Mouse (Mus musculus) adipocyte (in vitro differentiated cells): Measurements from ENCODE around the gene Myt1.
A peak's percentile ranks its signal among the peaks of the same experiment; 100 is the strongest.

Experiments
- DNase-seq: peaks from one replicate; pipeline ENCODE4 v3.0.0-alpha.2; 2016; ENCODE audit warnings: low spot score

Gene Myt1

DNA sequence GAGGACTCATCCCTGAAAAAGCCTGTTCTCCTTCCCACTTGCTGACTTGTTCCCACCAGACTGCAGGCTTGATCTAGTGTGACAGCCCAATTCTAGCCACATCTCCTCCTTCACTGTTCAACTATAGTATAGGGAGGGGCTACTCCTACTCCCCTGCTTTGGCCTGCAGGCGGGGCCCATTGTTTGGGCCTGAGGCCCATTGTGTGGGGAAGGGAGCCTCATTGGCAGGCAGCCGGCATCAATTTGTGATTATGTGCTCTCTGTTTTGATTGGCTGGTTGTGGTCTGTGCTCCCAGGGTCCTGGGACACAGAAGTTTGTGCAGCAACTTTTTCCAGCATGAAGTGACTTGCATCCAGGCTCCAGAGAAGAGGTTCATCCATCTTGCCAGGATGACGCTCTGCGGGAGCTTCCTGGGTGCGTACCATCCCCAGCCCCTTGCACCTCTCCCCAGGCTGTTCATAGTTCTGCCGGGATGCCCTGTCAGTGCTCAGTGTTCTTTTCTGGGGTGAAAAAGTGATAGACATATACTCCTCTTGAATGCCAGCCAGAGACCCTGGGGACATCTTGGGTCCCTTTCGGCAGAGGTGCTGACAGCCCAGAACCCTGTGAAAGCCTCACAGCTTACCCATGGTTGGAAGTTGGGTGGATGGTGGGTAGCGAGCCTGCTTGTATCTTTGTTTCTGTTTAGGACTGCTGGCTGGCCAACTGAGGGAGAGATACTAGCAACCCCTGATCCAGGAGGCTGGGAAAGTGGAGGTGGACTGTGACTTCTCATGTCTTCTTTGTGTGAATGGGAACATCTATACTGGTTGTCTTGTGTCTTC is at the start of gene Myt1:
Gene Myt1, plus strand, starts transcription at position 327 of the 825 bp plus-strand sequence.
- DNase-seq, result no peak

DNA sequence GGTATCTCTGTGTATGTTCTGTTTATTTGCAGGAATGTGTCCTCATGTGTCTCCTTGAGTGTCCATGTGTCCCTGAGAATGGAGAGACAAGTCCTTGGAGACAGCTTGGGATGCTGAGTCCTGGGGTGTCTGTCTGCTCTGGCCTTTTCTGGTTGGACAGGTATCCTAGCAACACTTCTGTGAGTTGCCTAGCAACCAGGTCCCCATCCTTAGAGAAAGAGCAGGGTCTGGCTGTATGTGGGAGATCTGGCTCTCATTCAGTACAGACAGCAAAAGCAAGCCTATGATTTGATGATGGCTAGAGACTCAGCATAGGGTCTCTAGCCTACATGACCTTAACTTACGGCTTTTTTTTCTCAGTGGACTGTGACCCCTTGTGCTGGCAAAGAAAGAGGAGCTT is 49.4 kb upstream of the Myt1 start:
- no peak for DNase-seq

DNA sequence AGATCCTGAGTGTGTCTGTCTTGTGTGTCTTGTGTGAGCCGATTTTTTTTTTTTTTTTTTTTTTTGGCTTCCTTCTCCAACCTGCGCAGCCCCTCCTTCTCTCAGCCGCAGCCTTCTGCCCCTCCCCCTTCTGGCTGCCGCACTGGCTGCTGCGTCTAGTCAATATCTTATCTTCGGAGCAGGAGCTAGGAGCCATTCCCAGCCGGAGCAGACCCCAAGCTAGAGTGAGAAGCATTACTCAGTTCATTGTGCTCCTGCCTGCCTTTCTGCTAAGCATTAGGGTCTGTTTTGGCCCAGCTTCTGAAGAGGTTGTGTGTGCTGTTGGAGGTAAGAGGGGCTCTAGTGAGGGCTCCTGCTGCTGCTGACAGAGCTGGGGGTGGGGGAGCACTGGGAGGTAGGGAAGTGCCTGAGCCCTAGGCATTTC is 48.2 kb upstream of the Myt1 start, which contains the start of gene Oprl1:
Gene Oprl1, plus strand, starts transcription at position 114 of the 424 bp plus-strand sequence.
- DNase-seq, result no peak

GRCm38 (mm10) chr2:181715382-181715781 is 47.8 kb upstream of the Myt1 start:
- no peak for DNase-seq

- DNase-seq, result no peak
These were observed 46.1 kb upstream of the Myt1 start for GRCm38 (mm10) chr2:181716991-181717390.

GRCm38 (mm10) chr2:181720061-181720460 is 43.1 kb upstream of the Myt1 start:
- peak; percentile 30 for DNase-seq

GRCm38 (mm10) chr2:181721200-181721599 is 41.9 kb upstream of the Myt1 start:
- no peak for DNase-seq

DNA sequence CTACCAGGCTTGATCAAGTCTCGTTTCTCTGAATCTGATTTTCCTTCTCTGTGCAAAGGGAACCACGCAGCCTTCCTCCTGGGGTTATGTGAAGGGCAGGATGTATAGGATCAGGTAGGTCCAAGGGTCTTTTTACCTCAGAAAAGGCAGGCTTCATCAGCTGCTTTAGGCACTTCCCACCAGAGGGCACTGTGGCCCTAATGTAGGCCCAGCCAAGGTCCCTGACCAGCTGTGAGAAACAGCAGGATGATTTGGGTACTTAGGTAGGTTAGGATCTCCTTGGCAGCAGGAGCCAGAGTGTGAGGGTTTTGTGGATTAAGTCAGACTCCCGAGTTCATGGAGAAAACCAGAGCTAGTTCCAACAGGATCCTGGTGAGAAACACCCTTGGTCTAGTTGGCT is 40.9 kb upstream of the Myt1 start:
- DNase-seq, result peak; percentile 80

GRCm38 (mm10) chr2:181727659-181728262 is 35.4 kb upstream of the Myt1 start:
- DNase-seq, result peak; percentile 48

DNA sequence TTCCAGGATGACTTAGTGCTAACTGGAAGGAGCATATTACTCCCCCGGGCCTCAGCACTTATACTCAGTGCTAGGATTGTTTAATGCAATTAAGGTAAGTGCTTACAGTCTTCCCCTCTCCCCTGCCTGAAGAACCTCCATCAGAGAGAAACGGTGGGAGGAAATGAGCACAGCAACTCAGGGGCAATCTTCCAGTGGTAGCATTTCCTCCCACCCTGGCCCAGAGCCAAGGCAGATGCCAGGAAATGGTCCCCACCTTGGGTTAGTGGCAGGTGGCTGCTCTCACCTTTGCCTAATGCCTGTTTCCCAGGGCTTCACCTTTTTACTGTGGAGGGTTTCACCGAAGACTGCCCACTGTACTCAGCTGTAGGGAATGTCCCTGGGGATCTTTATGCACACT is 33.1 kb upstream of the Myt1 start:
- no peak for DNase-seq

DNA sequence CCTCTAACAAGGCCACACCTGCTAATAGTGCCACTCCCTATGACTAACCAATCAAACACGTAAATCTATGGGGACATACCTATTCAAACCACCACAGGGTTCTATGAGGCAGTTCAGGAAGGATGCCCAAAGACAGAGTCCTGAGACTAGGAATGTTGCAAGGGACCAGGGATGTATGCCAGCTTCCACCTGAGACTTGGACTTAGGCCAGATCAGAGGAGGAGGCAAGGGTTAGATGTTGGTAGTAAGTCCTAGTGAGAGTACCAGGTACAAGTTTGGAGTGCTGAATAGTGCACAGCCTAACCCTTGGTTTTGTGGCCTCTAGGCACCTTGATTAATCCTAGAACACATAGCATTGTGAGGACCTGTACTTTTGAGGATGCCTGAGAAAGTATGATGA is 10.5 kb upstream of the Myt1 start:
- no peak for DNase-seq

- DNase-seq, result no peak
These were observed 4.9 kb upstream of the Myt1 start for GRCm38 (mm10) chr2:181758147-181758725.

DNA sequence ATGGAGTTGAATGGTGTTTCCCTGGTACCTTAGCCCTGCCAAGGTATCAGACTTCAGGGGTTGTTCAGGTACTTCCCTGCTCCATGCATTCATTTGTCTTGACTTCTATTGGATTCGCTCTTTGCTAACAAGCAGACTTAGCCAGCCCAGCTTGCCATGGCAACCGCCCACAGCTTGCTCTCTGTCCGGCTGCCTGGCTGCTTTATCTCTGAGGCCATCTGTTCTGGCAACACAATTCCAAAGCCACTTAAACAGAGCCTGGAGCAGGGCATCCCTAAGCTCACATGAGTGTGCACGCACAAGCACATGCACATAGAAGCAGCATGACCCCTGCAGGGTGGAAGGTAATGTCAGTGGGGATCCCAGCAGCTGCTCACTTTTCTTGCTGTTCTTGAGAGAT is 4.1 kb upstream of the Myt1 start:
- peak; percentile 21 for DNase-seq

DNA sequence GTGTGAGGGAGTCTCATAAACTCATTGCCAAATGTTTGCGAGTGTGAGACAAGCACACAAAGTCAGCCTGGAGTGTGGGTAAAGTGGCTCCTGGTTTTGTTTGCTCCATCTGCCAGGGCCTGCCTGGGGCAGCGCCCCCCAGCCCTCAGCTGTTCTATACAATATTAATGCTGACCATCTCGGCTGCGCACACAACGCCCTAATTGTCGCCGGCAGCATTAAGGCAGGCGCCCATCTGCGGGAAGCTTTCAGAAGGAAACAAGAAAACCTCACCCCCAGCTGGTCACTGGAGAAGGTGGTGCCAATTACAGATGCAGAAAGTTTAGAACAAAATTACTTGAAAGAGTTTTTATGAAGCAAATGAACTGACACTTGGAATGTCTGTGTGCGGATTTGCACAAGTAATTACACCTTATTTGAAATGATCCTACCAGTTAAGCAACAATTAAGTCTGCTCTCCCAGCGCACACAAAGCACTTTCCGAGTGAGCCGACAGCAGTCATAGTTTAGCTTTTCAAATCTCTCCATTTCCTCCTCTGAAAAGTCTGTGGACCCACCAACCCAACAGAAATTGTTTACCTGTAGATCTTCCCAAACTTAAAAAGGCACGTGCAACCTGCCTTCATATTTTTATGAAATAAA is 875 bp downstream of the Myt1 start:
- no peak for DNase-seq

DNA sequence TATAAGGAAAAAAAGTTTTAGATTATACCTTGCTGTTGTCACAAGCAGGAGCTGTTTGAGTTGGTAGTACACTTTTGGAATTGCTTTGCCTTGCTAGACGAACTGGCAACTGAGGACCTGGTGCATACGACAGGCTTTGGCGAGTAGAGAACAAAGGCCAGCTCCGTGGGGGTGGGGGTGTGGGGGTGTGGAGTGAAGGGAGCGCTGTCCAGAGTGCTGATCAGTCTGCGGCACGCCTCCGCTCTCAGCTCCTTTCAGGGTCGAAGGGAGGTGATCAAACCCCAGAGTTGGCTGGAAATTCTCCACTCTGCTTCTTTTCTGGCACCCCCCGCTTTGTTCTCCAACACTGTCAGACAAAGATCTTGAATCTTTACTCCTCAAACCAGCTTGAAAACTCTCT is 1.5 kb downstream of the Myt1 start:
- DNase-seq, result peak; percentile 56

GRCm38 (mm10) chr2:181765251-181765650 is 2.1 kb downstream of the Myt1 start:
- DNase-seq, result no peak

- no peak for DNase-seq
These were observed 3.8 kb downstream of the Myt1 start for GRCm38 (mm10) chr2:181766672-181767557.

GRCm38 (mm10) chr2:181768451-181768850 is 5.3 kb downstream of the Myt1 start:
- DNase-seq, result no peak

DNA sequence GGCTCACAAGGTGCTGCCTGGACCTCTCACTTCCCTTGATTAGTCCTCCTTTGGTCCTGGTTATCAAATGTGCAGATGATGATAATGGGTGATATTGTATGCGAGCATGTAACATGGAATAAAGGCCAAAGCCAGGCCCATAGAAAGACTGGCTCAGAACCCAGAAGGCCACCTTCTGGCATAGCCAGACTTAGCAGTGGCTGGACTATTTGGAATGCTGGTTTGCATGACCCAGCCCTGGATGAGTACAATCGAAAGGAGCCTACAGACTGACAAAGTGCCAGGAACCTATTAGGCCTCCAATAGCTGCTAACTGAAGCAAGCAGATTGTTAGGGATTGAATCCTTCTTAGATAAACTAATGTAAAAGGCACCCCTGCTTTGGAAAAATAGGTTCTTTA is 6.3 kb downstream of the Myt1 start:
- no peak for DNase-seq

- DNase-seq, result no peak
These were observed 10.1 kb downstream of the Myt1 start for GRCm38 (mm10) chr2:181773203-181773602.

GRCm38 (mm10) chr2:181775786-181776185 is 12.7 kb downstream of the Myt1 start:
- DNase-seq, result no peak

GRCm38 (mm10) chr2:181777715-181778114 is 14.6 kb downstream of the Myt1 start:
- no peak for DNase-seq
